Mouse (Mus musculus) ES-Bruce4 (cell line): ENCODE data around the gene Ttc28.

Source experiments
- CTCF ChIP-seq: IDR thresholded peaks from one replicate; pipeline ENCODE4 v1.8.1; 2011; ENCODE audit warnings: low read depth, low read length
- POLR2A ChIP-seq: IDR thresholded peaks from one replicate; pipeline ENCODE4 v1.8.1; 2011; ENCODE audit warnings: low read length; ENCODE audit not compliant: insufficient read depth

DNA sequence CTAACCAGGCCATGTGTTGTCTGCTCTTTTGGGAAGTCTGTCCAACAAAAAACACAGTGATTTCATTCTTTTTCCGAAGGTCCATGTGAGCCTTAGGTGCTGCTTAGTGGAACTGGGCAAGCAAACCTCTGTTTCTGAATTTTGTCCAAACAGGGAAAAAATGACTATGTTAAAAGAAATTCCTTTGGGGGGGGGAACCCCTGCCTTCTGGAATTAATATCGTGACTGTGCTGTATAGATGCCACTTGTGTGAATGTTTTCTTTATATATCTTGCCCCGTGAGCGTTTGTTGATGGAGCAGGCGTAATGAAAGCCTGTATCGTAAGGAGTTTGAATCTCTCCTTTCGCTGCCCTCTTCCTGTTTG, 127.5 kb downstream of the Ttc28 start:
- TF ChIP-seq CTCF = no peak
- TF ChIP-seq POLR2A = no peak
